Mouse (Mus musculus): Measurements from ENCODE around the gene Slc52a3. TPM values are rescaled to one million over a fixed set of nuclear protein-coding genes. Genes with fewer than 3 reads are reported as not detected.

Slc52a3 gene
- polyA plus RNA-seq, 1 experiment from 2014 or later: 0.80 TPM

DNA sequence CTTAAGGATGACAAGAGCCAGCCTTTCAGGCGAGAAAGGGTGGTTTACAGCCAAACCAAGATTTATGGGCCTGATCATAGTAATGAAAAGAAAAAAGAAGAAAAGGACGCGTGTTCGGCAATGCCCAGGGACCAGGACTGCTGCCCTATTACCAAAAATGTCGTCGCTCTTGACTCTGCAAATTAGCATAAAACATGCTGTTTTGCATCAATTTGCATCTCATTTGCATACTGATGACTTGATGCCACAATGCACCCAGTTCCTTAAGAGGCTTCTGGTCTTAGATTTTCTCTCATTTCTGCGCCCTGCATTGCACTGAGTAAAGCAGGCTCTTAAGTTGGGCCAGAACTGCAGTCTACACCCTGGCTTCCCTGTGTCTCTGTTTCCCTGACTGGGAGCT lies 54.0 kb downstream of the Slc52a3 start:
- Histone ChIP-seq H3K27me3 (ENCODE audit: control insufficient read depth, insufficient read depth, low read length) (peaks cover 77% of the 10 kb centered on the region), H3K36me3 (ENCODE audit: control insufficient read depth, insufficient read depth, low read length) (no peaks in the 10 kb centered on the region), H3K27ac (ENCODE audit: low read depth, low read length) (no peak overlapping the region), H3K9me3 (replicated peaks; ENCODE audit: control insufficient read depth, low read length) (0 out of 2 replicates have a peak, but pooled peaks cover 2% of the 10 kb centered on the region), H3K4me1 (ENCODE audit: control insufficient read depth, insufficient read depth, low read length) (peaks cover 24% of the 10 kb centered on the region), H3K4me2 (no peak overlapping the region; the same call in 1 of the 2 replicates), H3K9ac (ENCODE audit: low read depth, low read length) (no peak overlapping the region), H3K4me3 (ENCODE audit: low read depth, low read length) (no peak overlapping the region)
- 7% methylated on average over 7 of the region's 7 CpGs for WGBS (ENCODE audit: insufficient replicate concordance)
- no peak for ATAC-seq (replicated peaks; ENCODE audit: insufficient number of reproducible peaks, low FRiP score, low TSS enrichment)

DNA sequence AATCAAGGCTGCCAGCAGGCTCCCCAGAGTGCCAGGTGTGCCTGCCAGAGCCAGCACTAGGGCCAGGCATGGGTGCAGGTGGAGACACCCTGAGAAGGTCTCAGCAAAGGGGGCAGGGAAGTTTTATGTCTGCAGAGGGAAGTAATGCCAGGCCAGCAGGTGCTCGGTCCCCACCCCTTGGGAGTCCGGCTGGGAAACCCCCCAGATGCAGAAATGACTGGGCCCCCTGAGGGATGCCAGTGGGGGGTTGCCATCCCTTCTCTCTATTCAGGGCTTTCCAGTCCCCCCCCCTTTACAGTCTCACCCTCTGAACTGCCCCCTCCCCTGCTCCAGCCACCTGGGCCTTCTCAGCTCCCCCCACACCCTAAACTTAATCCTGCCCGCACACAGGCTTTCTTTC lies 55.7 kb downstream of the Slc52a3 start:
- Histone ChIP-seq H3K4me3 (ENCODE audit: low read depth, low read length) (no peak overlapping the region), H3K27me3 (ENCODE audit: control insufficient read depth, insufficient read depth, low read length) (peaks cover 85% of the 10 kb centered on the region), H3K4me2 (no peak overlapping the region), H3K9me3 (replicated peaks; ENCODE audit: control insufficient read depth, low read length) (no peaks in the 10 kb centered on the region), H3K27ac (ENCODE audit: low read depth, low read length) (no peak overlapping the region), H3K36me3 (ENCODE audit: control insufficient read depth, insufficient read depth, low read length) (no peaks in the 10 kb centered on the region), H3K9ac (ENCODE audit: low read depth, low read length) (no peak overlapping the region), H3K4me1 (ENCODE audit: control insufficient read depth, insufficient read depth, low read length) (peaks cover 24% of the 10 kb centered on the region)
- no peak for ATAC-seq (replicated peaks; ENCODE audit: insufficient number of reproducible peaks, low FRiP score, low TSS enrichment)
- WGBS (ENCODE audit: insufficient replicate concordance): 67% methylated on average over 3 of the region's 3 CpGs

DNA sequence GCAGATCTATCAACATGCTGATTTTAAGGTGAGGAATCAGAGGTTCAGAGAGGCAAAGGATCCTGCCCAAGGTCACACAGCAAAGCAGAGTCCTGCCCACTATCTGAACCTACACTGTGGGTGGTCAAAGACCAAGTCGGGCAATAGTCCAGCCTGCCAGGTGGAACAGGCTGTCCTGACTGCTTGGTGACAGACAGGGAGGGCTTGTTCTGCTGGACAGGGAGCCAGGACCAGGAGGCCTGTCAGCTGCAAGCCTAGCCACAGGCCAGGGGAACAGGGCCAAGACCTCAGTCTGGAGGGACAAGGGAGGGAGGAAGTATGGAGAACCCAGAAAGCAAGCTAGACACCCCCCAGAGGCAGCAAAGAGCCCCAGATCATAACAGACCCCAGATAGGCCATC lies 59.1 kb downstream of the Slc52a3 start:
- no peak for ATAC-seq (replicated peaks; ENCODE audit: insufficient number of reproducible peaks, low FRiP score, low TSS enrichment)

DNA sequence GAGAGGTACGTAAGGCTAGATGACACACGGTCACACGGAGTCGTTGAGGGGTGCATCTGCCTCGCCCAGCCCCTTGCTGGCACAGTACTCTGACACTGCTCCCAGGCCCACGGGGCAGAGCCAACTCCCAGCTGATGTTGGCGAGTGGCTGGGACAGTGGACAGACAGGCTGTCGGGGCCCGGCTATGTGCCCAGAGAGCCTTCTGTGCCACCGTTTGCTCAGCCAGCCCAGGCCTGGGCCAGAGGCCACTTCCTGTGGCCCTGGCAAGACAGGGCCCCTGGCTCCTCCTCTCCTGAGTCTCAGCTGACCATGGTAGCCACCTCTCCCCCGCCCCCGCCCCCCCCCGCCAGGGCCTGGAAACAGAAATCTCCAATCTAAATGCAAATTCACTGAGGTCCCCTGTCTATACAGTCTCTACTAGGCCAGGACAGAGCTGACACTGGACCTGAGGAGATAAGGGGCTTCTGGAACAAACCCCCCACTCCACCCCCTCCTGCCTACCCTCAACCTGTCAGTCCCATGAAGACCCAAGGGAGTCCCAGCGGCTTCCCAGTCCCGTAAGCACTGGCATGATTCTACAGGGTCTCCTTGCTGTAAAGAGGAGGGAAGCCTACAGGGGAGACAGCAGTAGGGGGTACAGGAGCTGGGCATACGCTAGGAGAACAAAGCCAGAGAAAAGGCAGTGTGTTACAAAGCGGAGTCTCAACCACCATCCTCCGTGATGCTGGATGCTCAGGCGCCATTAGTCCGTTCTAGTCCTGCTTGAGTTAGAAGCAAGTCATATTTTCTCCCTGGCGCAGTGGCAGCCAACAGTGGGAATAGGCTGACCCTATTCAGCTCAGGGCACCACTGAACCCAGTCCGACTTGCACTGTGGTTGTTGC lies 60.3 kb downstream of the Slc52a3 start:
- Histone ChIP-seq H3K9me3 (replicated peaks; ENCODE audit: control insufficient read depth, low read length) (no peaks in the 10 kb centered on the region), H3K36me3 (ENCODE audit: control insufficient read depth, insufficient read depth, low read length) (no peaks in the 10 kb centered on the region), H3K9ac (ENCODE audit: low read depth, low read length) (no peak overlapping the region), H3K4me3 (ENCODE audit: low read depth, low read length) (no peak overlapping the region), H3K27ac (ENCODE audit: low read depth, low read length) (no peak overlapping the region), H3K4me1 (ENCODE audit: control insufficient read depth, insufficient read depth, low read length) (no peaks in the 10 kb centered on the region), H3K27me3 (ENCODE audit: control insufficient read depth, insufficient read depth, low read length) (peaks cover 51% of the 10 kb centered on the region), H3K4me2 (no peak overlapping the region)
- 63% methylated on average over 22 of the region's 22 CpGs for WGBS (ENCODE audit: insufficient replicate concordance)
- ATAC-seq (replicated peaks; ENCODE audit: insufficient number of reproducible peaks, low FRiP score, low TSS enrichment): no peak

More for the DNA sequence above, 59.1 kb downstream of the Slc52a3 start:
- Histone ChIP-seq H3K4me1 (ENCODE audit: control insufficient read depth, insufficient read depth, low read length) (no peaks in the 10 kb centered on the region), H3K9ac (ENCODE audit: low read depth, low read length) (no peak overlapping the region), H3K4me2 (no peak overlapping the region), H3K27ac (ENCODE audit: low read depth, low read length) (no peak overlapping the region), H3K27me3 (ENCODE audit: control insufficient read depth, insufficient read depth, low read length) (peaks cover 59% of the 10 kb centered on the region), H3K9me3 (replicated peaks; ENCODE audit: control insufficient read depth, low read length) (no peaks in the 10 kb centered on the region), H3K36me3 (ENCODE audit: control insufficient read depth, insufficient read depth, low read length) (no peaks in the 10 kb centered on the region), H3K4me3 (ENCODE audit: low read depth, low read length) (no peak overlapping the region)
- 36% methylated on average over 1 of the region's 1 CpGs for WGBS (ENCODE audit: insufficient replicate concordance)

DNA sequence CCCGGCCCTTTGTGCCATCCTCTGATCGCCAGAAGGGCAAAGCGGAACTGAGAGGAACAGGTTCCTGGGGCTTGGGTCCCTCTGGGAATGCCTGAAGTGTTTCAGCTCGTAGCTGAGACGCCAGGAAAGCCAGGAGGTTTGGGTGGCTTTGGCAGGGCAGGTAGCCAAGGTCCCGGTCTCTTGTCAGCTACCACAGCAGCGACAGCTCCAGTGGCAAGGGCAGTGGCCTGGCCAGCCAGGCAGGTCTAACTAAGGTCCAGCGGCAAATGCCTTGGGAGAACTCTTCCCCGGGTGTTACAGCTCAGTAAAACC lies 60.9 kb downstream of the Slc52a3 start:
- Histone ChIP-seq H3K4me1 (ENCODE audit: control insufficient read depth, insufficient read depth, low read length) (no peaks in the 10 kb centered on the region), H3K36me3 (ENCODE audit: control insufficient read depth, insufficient read depth, low read length) (no peaks in the 10 kb centered on the region), H3K9me3 (replicated peaks; ENCODE audit: control insufficient read depth, low read length) (no peaks in the 10 kb centered on the region), H3K9ac (ENCODE audit: low read depth, low read length) (no peak overlapping the region), H3K4me3 (ENCODE audit: low read depth, low read length) (no peak overlapping the region), H3K27me3 (ENCODE audit: control insufficient read depth, insufficient read depth, low read length) (peaks cover 45% of the 10 kb centered on the region), H3K27ac (ENCODE audit: low read depth, low read length) (no peak overlapping the region), H3K4me2 (no peak overlapping the region)
- no peak for ATAC-seq (replicated peaks; ENCODE audit: insufficient number of reproducible peaks, low FRiP score, low TSS enrichment)
- WGBS (ENCODE audit: insufficient replicate concordance): 62% methylated on average over 9 of the region's 9 CpGs

MicroRNAs within 50 kb of the gene (microRNA counts, 519-probe panel; counts per million panel counts)
- 32.2 counts per million for microRNA mmu-miR-1953

Small RNA genes lying within 50 kb of the gene (microRNA-seq; reads per million reads assigned to microRNA genes)
- 0.54 reads per million for gene Mir1953 (ENCODE audit: borderline number of aligned reads)

Other genes with a start within 250 kb of the Slc52a3 start
- gene Rspo4, start 153.6 kb upstream of the Slc52a3 start, polyA plus RNA-seq (2014; fragmentation: Nextera tagmentation; extraction: Ambion mirVana): 0.10 and 0.24 TPM in 2 replicates
- 0.21 and 0.30 TPM in 2 replicates for gene Angpt4, start 85.3 kb upstream of the Slc52a3 start, polyA plus RNA-seq (2014; fragmentation: Nextera tagmentation; extraction: Ambion mirVana)
- 9.7 and 10.5 TPM in 2 replicates for gene Fam110a, start 16.3 kb upstream of the Slc52a3 start, polyA plus RNA-seq (2014; fragmentation: Nextera tagmentation; extraction: Ambion mirVana)
- 0.06 and 0.11 TPM in 2 replicates for gene Scrt2, start 85.0 kb downstream of the Slc52a3 start, polyA plus RNA-seq (2014; fragmentation: Nextera tagmentation; extraction: Ambion mirVana)
- 8.1 and 8.8 TPM in 2 replicates for gene Srxn1, start 109.0 kb downstream of the Slc52a3 start, polyA plus RNA-seq (2014; fragmentation: Nextera tagmentation; extraction: Ambion mirVana)
- 3.2 and 3.3 TPM in 2 replicates for gene Tcf15, start 147.1 kb downstream of the Slc52a3 start, polyA plus RNA-seq (2014; fragmentation: Nextera tagmentation; extraction: Ambion mirVana)
- 38.7 and 90.5 TPM in 2 replicates for gene Csnk2a1, start 230.3 kb downstream of the Slc52a3 start, polyA plus RNA-seq (2014; fragmentation: Nextera tagmentation; extraction: Ambion mirVana)

Measured in heart, embryonic 11.5 days (tissue).